8 mouse cellular contexts compared by ENCODE assay signal in the genomic region with DNA sequence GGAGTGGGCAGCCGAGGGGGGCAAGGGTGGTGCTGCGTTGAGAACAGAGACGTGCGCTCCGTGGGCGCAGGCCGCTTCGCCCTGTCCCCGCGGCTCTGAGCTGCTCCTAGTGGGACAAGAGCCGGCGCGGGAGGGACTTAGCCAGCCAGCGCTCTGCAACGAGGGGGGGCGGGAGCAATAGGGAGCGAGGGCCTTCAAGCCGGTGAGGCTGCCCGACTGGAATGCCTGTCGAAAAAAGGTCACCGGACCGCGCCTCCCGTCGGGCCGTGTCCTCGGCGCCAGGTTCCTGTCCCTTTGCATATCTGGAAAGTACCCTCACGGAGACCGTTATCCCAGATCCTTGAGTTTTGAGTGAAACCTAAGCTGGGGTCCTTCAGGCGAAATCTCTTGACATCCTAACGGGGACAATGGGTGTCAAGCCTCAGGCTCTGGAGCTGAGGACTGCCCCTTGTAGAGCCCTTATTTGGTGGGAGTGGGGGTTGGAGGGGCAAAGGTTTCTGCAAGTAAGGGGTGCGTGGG. TPM values are rescaled to one million over a fixed set of nuclear protein-coding genes. Genes with fewer than 3 reads are reported as not detected.
DNase-seq lines count a peak whose midpoint lies in the region; ATAC-seq and TF ChIP-seq lines count a peak whose summit lies in the region.

Gene Caprin1 (minus strand): TSS at position 159 of the 519 bp plus-strand sequence.

- H3K4me2 ChIP-seq in embryonic facial prominence, embryonic 15.5 days (replicated peaks): peak within 1 kb of the TSS; percentile 71
- H3K4me2 ChIP-seq in limb, embryonic 14.5 days (replicated peaks; ENCODE audit: low read depth, low read length, severe bottlenecking): peak within 1 kb of the TSS; percentile 54
- peak within 1 kb of the TSS; percentile 63 for H3K4me2 ChIP-seq in midbrain, postnatal 0 days (ENCODE audit: low read depth, low read length, poor library complexity, severe bottlenecking)

- TF ChIP-seq CTCF in bone marrow, adult 2 months (IDR thresholded peaks at IDR 0.05; ENCODE audit: control insufficient read depth, insufficient read depth, low read length): no peak
- no peak for TF ChIP-seq CTCF in midbrain, postnatal 0 days (IDR thresholded peaks at IDR 0.05)

- H3K9me3 ChIP-seq in embryonic facial prominence, embryonic 15.5 days (replicated peaks): no peaks in the 10 kb centered on the region
- H3K9me3 ChIP-seq in limb, embryonic 14.5 days (ENCODE audit: control insufficient read depth, low read length): no peaks in the 10 kb centered on the region
- H3K9me3 ChIP-seq in midbrain, postnatal 0 days (ENCODE audit: low read length): no peaks in the 10 kb centered on the region

- TF ChIP-seq POLR2A in bone marrow, adult 2 months (IDR thresholded peaks at IDR 0.05; ENCODE audit: borderline replicate concordance, control insufficient read depth, low read depth, low read length): peak; percentile 95
- TF ChIP-seq POLR2A in limb, embryonic 14.5 days (IDR thresholded peaks at IDR 0.05; ENCODE audit: borderline replicate concordance, extremely low read depth, insufficient read depth, insufficient read length): peak; percentile 94

- ATAC-seq in embryonic facial prominence, embryonic 15.5 days (ENCODE audit: insufficient number of reproducible peaks, low FRiP score, low TSS enrichment, low read depth): peak; percentile 94
- peak; percentile 94 for ATAC-seq in limb, embryonic 14.5 days (ENCODE audit: low FRiP score, low read depth)
- peak; percentile 93 for ATAC-seq in midbrain, postnatal 0 days (ENCODE audit: low FRiP score)

- peak within 1 kb of the TSS; percentile 100 for H3K27ac ChIP-seq in bone marrow, adult 2 months (ENCODE audit: control insufficient read depth, insufficient read depth, low read depth, low read length, poor library complexity)
- peak within 1 kb of the TSS; percentile 100 for H3K27ac ChIP-seq in embryonic facial prominence, embryonic 15.5 days (replicated peaks)
- peak within 1 kb of the TSS; percentile 100 for H3K27ac ChIP-seq in limb, embryonic 14.5 days (replicated peaks; ENCODE audit: low read depth, low read length)
- H3K27ac ChIP-seq in midbrain, postnatal 0 days (ENCODE audit: low read depth, low read length): peak within 1 kb of the TSS; percentile 99

- DNase-seq in 416B (ENCODE audit: low read depth): peak; percentile 97
- DNase-seq in heart, adult 8-10 months (ENCODE audit: low spot score): peak; percentile 92
- DNase-seq in kidney, adult 9 months: peak; percentile 97
- peak; percentile 96 for DNase-seq in limb, embryonic 14.5 days (ENCODE audit: low spot score)
- peak; percentile 96 for DNase-seq in midbrain, postnatal 0 days (ENCODE audit: low spot score)
- DNase-seq in spleen, postnatal 14 days (ENCODE audit: low spot score in 2 of 2): peak; percentile 78 to 84

- peaks cover 12% of the 10 kb centered on the region for H3K36me3 ChIP-seq in embryonic facial prominence, embryonic 15.5 days
- H3K36me3 ChIP-seq in limb, embryonic 14.5 days (ENCODE audit: control insufficient read depth, insufficient read depth, low read length): peaks cover 18% of the 10 kb centered on the region
- H3K36me3 ChIP-seq in midbrain, postnatal 0 days (ENCODE audit: insufficient read depth, low read length): peaks cover 3% of the 10 kb centered on the region; the same call in 1 of the 2 replicates

- H3K9ac ChIP-seq in embryonic facial prominence, embryonic 15.5 days: peak within 1 kb of the TSS; percentile 95
- H3K9ac ChIP-seq in limb, embryonic 14.5 days (ENCODE audit: low read depth, low read length, severe bottlenecking): peak within 1 kb of the TSS; percentile 99
- H3K9ac ChIP-seq in midbrain, postnatal 0 days (replicated peaks; ENCODE audit: low read length, poor library complexity, severe bottlenecking): peak within 1 kb of the TSS; percentile 77

- 0% methylated on average over 33 of the region's 33 CpGs for WGBS in bone marrow, adult 2 months
- WGBS in embryonic facial prominence, embryonic 15.5 days: under 1% methylated on average over 33 of the region's 33 CpGs
- under 1% methylated on average over 33 of the region's 33 CpGs for WGBS in limb, embryonic 14.5 days
- WGBS in midbrain, postnatal 0 days: 0% methylated on average over 32 of the region's 33 CpGs

- peak within 1 kb of the TSS; percentile 73 for H3K4me3 ChIP-seq in bone marrow, adult 2 months (replicated peaks; ENCODE audit: control insufficient read depth, low read depth, low read length)
- H3K4me3 ChIP-seq in embryonic facial prominence, embryonic 15.5 days (replicated peaks): peak within 1 kb of the TSS; percentile 95
- peak within 1 kb of the TSS; percentile 96 for H3K4me3 ChIP-seq in limb, embryonic 14.5 days (replicated peaks; ENCODE audit: low read length)
- H3K4me3 ChIP-seq in midbrain, postnatal 0 days (ENCODE audit: low read depth, low read length): peak within 1 kb of the TSS; percentile 60

- H3K27me3 ChIP-seq in embryonic facial prominence, embryonic 15.5 days: no peaks in the 10 kb centered on the region
- no peaks in the 10 kb centered on the region for H3K27me3 ChIP-seq in limb, embryonic 14.5 days (ENCODE audit: control insufficient read depth, insufficient read depth, low read length)
- H3K27me3 ChIP-seq in midbrain, postnatal 0 days (ENCODE audit: insufficient read depth, low read length): no peaks in the 10 kb centered on the region

- H3K4me1 ChIP-seq in bone marrow, adult 2 months (ENCODE audit: control insufficient read depth, insufficient read depth, low read length): no peaks in the 10 kb centered on the region; the same call in 1 of the 2 replicates
- peaks cover 17% of the 10 kb centered on the region for H3K4me1 ChIP-seq in embryonic facial prominence, embryonic 15.5 days
- peaks cover 10% of the 10 kb centered on the region for H3K4me1 ChIP-seq in limb, embryonic 14.5 days (ENCODE audit: control insufficient read depth, insufficient read depth, low read length)
- peaks cover 4% of the 10 kb centered on the region for H3K4me1 ChIP-seq in midbrain, postnatal 0 days (ENCODE audit: insufficient read depth, low read length)

RNA-seq across cellular contexts. Expression of gene Caprin1, which starts in this region (rescaled TPM):
- 61.4 and 116 TPM in 2 replicates for polyA plus RNA-seq in bone marrow, adult 2 months (2011; ENCODE audit: insufficient read depth, insufficient read length, low replicate concordance, missing spikeins)
- 245 and 248 TPM in 2 replicates for polyA plus RNA-seq in embryonic facial prominence, embryonic 15.5 days (2015; fragmentation: Nextera tagmentation; extraction: Ambion mirVana)
- 100 to 1,000 TPM; 148 to 197 (median 176) TPM for total RNA-seq in heart, adult 8-10 months (2022)
- polyA plus RNA-seq in limb, embryonic 14.5 days (2012; rRNA removed): 224 and 260 TPM in 2 replicates
- polyA plus RNA-seq in limb, embryonic 14.5 days (2014; fragmentation: Nextera tagmentation; extraction: Ambion mirVana): 314 and 337 TPM in 2 replicates
- 269 and 307 TPM in 2 replicates for total RNA-seq in midbrain, postnatal 0 days (2014; rRNA removed)
- polyA plus RNA-seq in midbrain, postnatal 0 days (2015; fragmentation: Nextera tagmentation; extraction: Ambion mirVana): 211 and 226 TPM in 2 replicates

Comparison
In these comparisons a context has a peak if more than half of its experiments do, and no peak if none do; other contexts are left out.
1. Peak in every context shown above with its lines: DNase-seq, ATAC-seq, H3K4me3 ChIP-seq and H3K27ac ChIP-seq.